Mouse (Mus musculus) testis, postnatal 14 days (tissue): Measurements from ENCODE around the gene Prl2c5.
"Not testable (repeated sequence)": the region's sequence is repeated elsewhere in the genome, so short reads cannot be mapped to it uniquely, and the experiment has no call there.

ENCODE experiments used
- DNase-seq: peaks from one replicate; pipeline ENCODE4 v3.0.0; 2021; ENCODE audit warnings: low spot score

Prl2c5 gene

GRCm38 (mm10) chr13:13182415-13182814, at the start of gene Prl2c5:
TSS of gene Prl2c5 (plus strand) at chr13:13182715.
- DNase-seq: not testable (repeated sequence)

DNA sequence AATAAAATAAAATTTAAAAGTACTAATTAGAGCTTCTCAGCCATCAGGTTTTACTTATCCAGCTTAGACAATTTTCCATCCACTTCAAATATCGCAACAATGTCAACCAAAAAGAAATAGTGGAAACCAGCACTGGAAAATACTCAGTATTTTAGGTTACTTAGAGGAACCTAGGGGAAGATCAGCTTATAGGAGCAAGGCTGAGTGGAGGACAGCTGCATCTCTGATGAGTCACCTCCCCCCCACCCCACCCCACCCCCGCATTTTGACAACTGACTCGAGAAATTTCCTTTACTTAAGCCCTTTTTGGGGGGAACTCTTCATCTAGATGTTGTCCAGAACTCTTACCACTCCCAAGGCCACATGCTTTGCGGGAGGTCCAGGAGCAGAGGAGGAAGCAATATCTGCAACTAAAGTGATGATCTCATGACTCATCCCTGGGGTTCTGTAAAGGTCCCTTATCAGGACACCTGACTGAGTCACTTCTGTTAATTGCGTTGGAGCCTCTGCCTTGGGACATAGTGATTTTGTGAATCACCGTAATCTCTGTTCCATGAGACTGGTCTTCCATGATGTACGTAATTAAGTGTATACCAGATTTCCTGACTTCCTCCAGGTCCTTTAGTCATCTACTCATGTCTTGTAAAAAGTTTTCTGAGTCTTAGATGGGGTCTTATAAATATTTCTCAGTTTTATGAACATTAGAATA, 19.6 kb upstream of the Prl2c5 start:
- DNase-seq: not testable (repeated sequence)

GRCm38 (mm10) chr13:13168631-13169030, 13.9 kb upstream of the Prl2c5 start:
- DNase-seq: not testable (repeated sequence)

- not testable (repeated sequence) for DNase-seq
Measured at GRCm38 (mm10) chr13:13173616-13174136, 8.8 kb upstream of the Prl2c5 start.

DNA sequence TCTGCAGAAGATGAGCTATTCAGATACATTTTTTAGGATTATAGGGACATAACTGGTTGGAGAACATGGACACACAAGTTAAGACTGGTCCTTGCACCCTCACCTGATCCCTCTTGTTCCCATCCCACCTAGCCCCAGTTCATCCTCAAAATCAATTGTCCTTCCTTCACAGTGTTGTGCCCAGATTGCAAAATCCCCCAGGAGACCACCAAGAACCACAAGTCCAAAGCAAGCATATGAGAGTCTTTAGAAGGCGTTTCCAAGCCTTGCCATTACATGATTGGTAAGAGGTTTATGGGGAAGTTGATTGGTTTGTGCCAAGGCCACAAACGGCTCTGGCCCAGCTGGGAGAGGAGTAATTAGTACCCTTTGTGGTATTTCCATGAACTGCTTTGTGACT, 6.8 kb upstream of the Prl2c5 start:
- not testable (repeated sequence) for DNase-seq

GRCm38 (mm10) chr13:13211168-13211567, 28.7 kb downstream of the Prl2c5 start:
- DNase-seq: not testable (repeated sequence)

- not testable (repeated sequence) for DNase-seq
Measured at GRCm38 (mm10) chr13:13216363-13216762, 33.8 kb downstream of the Prl2c5 start.

- not testable (repeated sequence) for DNase-seq
Measured at GRCm38 (mm10) chr13:13220231-13220630, 37.7 kb downstream of the Prl2c5 start.

DNA sequence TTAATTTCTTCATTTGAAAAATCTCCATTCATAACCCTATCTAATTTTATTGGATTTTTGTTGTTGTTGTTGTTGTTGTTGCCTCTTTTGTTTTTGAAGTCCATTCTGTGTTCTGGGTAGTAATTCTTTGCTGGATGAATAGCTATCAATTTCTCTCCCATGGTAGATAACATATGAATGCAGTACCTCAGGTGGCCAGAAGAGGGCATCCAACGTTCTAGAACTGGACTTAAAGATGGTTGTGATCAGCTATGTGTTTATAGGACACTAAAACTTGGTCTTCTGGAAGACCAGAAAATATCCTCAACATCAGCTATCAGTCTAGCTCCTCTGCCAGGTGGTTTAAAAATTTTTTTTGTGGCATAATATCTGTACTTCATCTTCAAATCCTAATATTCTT, 54.9 kb downstream of the Prl2c5 start:
- peak; percentile 21 for DNase-seq
